12 mouse cellular contexts compared by ENCODE assay signal in the genomic region with DNA sequence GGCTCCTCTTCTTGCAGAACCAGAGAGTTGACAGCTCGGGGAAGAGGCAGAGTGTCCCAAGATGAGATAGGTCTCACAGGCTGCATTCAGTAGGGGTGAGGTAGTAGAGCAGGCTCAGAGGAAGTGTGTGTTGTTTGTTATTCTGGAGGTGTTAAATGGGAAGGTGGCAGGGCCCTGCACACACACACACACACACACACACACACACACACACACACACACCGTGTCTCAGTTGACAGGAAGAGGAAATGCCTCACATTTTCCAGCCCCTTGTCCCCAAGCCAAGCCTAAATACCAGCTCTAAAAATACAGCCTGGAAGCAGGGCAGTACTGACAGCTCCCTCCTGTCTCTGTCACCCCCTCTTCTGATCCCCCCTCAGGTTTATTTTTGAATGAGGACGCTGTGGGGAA.
DNase-seq lines count a peak whose midpoint lies in the region; ATAC-seq lines count a peak whose summit lies in the region.
"Had no signal": no experiment of that assay in that cellular context is flagged by ENCODE, and none has a peak within 500 bp of the region (broad histone marks: within the 10 kb centered on the region; RNA-seq: fewer than 3 reads in every experiment).

No protein-coding gene starts in this region.

- H3K4me3 ChIP-seq in midbrain, embryonic 13.5 days (replicated peaks): no peak overlapping the region
- H3K4me3 ChIP-seq: forebrain, embryonic 13.5 days; neural tube, embryonic 12.5 days had no signal

- no peak overlapping the region for H3K9ac ChIP-seq in midbrain, embryonic 13.5 days (replicated peaks)
- H3K9ac ChIP-seq: forebrain, embryonic 13.5 days; neural tube, embryonic 12.5 days had no signal

- no peaks in the 10 kb centered on the region for H3K27me3 ChIP-seq in midbrain, embryonic 13.5 days
- H3K27me3 ChIP-seq: forebrain, embryonic 13.5 days; neural tube, embryonic 12.5 days had no signal

- H3K9me3 ChIP-seq in midbrain, embryonic 13.5 days: no peaks in the 10 kb centered on the region
- H3K9me3 ChIP-seq: forebrain, embryonic 13.5 days; neural tube, embryonic 12.5 days had no signal

- H3K36me3 ChIP-seq in midbrain, embryonic 13.5 days: no peaks in the 10 kb centered on the region
- H3K36me3 ChIP-seq: neural tube, embryonic 12.5 days had no signal

- no peak overlapping the region for H3K27ac ChIP-seq in midbrain, embryonic 13.5 days
- H3K27ac ChIP-seq: forebrain, embryonic 13.5 days; neural tube, embryonic 12.5 days had no signal

- DNase-seq in embryo, embryonic 10 days (ENCODE audit: low spot score): peak; percentile 19
- no peak for DNase-seq in embryo, embryonic 11 days
- peak; percentile 35 for DNase-seq in heart, adult 8-10 months (ENCODE audit: low spot score)
- DNase-seq in kidney, adult 9 months: peak; percentile 58
- DNase-seq in lung, postnatal 10 days: peak; percentile 89
- DNase-seq in left cerebral cortex, postnatal 36 days (ENCODE audit: low spot score in 2 of 2): no peak
- DNase-seq in thymus, postnatal 36 days: no peak

- no peaks in the 10 kb centered on the region for H3K4me1 ChIP-seq in midbrain, embryonic 13.5 days (replicated peaks)
- H3K4me1 ChIP-seq: forebrain, embryonic 13.5 days; neural tube, embryonic 12.5 days had no signal

- H3K4me2 ChIP-seq in midbrain, embryonic 13.5 days (replicated peaks): no peak overlapping the region
- H3K4me2 ChIP-seq: forebrain, embryonic 13.5 days; neural tube, embryonic 12.5 days had no signal

- intact Hi-C loops in left cerebral cortex, postnatal 36 days (cut with DNase I): no loop called here

- 36% methylated on average over 2 of the region's 3 CpGs for WGBS in midbrain, embryonic 13.5 days

- ATAC-seq in midbrain, embryonic 13.5 days: no peak
- ATAC-seq: forebrain, embryonic 13.5 days; intestine, embryonic 16.5 days; Patski had no signal

Comparison
In these comparisons a context has a peak if more than half of its experiments do, and no peak if none do; other contexts are left out.
1. DNase-seq: peak in embryo, embryonic 10 days (single experiment), heart, adult 8-10 months (single experiment), kidney, adult 9 months (single experiment) and lung, postnatal 10 days (single experiment); none in embryo, embryonic 11 days (single experiment), left cerebral cortex, postnatal 36 days (0 of 2) and thymus, postnatal 36 days (0 of 2).